Mouse (Mus musculus): ENCODE data around the gene Clec5a. TPM values are rescaled to one million over a fixed set of nuclear protein-coding genes. Genes with fewer than 3 reads are reported as not detected.

The Clec5a gene
- 0.23 and 0.52 TPM in 2 replicates for total RNA-seq (2014; rRNA removed)
- polyA plus RNA-seq (2015; fragmentation: Nextera tagmentation; extraction: Ambion mirVana) = 0.88 and 1.0 TPM in 2 replicates

DNA sequence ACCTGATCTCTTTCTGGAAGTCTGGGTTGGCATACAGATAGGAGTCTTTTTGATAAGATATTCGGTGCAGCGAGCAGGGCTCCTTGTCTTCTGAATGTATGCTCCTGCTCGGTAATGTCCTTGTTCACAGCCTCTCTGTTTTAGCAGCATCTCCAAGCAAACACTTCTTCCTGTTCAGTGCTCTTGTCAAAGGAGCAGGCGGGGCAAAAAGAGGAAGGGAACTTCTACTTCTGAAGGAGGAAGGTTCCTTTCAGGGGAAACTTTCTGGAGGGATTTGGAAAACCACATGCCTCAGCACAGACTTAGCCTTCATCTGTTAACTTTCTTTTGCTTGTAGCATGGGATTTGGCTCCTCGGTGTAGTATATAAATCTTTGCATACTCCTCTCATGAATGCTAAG lies at the start of gene Clec5a:
Clec5a (minus strand) TSS at position 177 of the 400 bp plus-strand sequence.
- Histone ChIP-seq H3K4me2 (ENCODE audit: low read depth) (no peak within 1 kb of the TSS), H3K27me3 (ENCODE audit: insufficient read depth, low read length) (no peaks in the 10 kb centered on the region), H3K4me1 (ENCODE audit: insufficient read depth) (no peaks in the 10 kb centered on the region), H3K9ac (no peak within 1 kb of the TSS), H3K36me3 (ENCODE audit: insufficient read depth) (no peaks in the 10 kb centered on the region), H3K9me3 (ENCODE audit: low read length) (no peaks in the 10 kb centered on the region), H3K27ac (ENCODE audit: low read depth, low read length) (no peak within 1 kb of the TSS), H3K4me3 (ENCODE audit: low read depth, low read length) (no peak within 1 kb of the TSS)
- TF ChIP-seq CTCF (IDR thresholded peaks at IDR 0.05; ENCODE audit: low read depth) = no peak
- ATAC-seq (peak; percentile 36), DNase-seq (no peak)
- WGBS = 87% methylated on average over 5 of the region's 5 CpGs

DNA sequence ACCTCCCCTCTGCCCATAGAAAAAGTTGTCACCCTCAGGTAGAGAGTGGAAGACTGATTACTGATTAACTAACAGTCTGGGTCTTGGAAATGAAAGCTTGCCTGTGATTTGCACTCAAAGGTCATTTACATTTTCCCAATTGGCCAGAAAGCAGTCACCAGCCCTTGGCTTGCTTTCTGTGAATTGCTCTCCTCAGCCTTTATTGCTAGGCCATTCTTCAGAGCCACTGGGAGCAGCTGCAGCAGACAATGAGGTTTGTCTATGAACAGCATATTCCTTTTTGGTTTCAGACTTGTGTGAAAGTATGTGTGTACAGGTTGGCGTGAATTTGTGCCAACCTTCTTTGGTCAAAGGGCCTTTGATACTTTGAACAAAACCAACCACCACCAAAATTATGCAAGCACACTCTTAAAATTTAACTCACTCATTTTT lies 49.0 kb upstream of the Clec5a start:
- H3K27ac ChIP-seq (ENCODE audit: low read depth, low read length) = no peak overlapping the region
- DNase-seq (no peak), ATAC-seq (no peak)
- no peak overlapping the region for H3K9ac ChIP-seq
- TF ChIP-seq CTCF (IDR thresholded peaks at IDR 0.05; ENCODE audit: low read depth) = no peak
- WGBS = 47% methylated on average over 1 of the region's 1 CpGs
- no peak overlapping the region for H3K4me3 ChIP-seq (ENCODE audit: low read depth, low read length)
- no peaks in the 10 kb centered on the region for H3K9me3 ChIP-seq (ENCODE audit: low read length)
- no peaks in the 10 kb centered on the region for H3K4me1 ChIP-seq (ENCODE audit: insufficient read depth)
- H3K4me2 ChIP-seq (ENCODE audit: low read depth) = no peak overlapping the region
- no peaks in the 10 kb centered on the region for H3K36me3 ChIP-seq (ENCODE audit: insufficient read depth)
- no peaks in the 10 kb centered on the region for H3K27me3 ChIP-seq (ENCODE audit: insufficient read depth, low read length)

DNA sequence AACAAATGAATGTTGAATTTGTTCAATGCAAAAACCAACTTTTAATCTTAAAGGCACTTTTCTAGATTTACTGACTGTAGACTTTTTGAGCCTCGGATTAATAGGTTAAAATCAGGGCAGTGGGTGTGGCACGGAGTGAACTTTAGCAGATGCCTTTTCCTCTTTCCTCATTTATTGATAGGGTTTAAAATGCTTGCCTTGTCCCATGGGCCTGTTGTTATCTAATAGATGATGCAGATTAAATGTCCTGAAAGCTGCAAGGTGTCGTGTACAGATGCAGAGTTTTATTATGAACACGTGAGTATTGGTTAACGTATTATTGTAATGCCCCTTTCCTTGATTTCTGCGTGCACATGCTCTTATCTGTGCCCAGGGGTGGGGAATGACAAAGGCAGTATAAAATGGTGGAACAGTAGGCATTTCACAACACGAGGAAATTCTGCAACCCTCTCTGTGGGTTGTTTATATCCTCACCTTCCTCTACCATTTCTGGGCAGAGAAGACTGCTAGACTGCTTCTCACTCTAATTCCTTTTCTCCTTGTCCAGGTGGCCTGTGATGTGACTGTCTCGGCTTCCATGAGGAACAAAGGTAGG lies 42.9 kb upstream of the Clec5a start, which contains the start of gene Mgam:
Mgam (plus strand) TSS at position 426 of the 595 bp plus-strand sequence.
- no peak for TF ChIP-seq CTCF (IDR thresholded peaks at IDR 0.05; ENCODE audit: low read depth)
- WGBS = 87% methylated on average over 8 of the region's 8 CpGs
- ATAC-seq = no peak

DNA sequence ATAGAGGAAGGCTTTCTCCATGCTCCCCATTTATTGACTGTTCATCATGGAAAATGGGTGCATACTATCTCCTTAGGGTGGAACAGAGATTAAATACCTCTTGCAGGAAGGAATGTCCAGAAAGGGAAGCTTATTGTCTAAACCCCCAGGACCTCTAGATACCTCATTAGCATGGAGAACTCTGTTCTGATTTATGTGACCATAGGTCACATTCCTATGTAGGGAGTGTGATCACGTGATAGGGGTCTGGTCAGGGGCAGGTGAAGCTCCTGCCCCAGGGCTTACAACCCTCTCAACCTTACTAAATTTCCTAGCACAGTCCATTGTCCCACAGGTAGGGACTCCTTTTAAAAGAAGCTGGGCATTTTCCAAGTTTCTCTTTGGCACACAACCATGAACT lies 40.5 kb upstream of the Clec5a start:
- 73% methylated on average over 1 of the region's 1 CpGs for WGBS
- ATAC-seq (no peak), DNase-seq (no peak)
- Histone ChIP-seq H3K4me3 (ENCODE audit: low read depth, low read length) (no peak overlapping the region), H3K27ac (ENCODE audit: low read depth, low read length) (no peak overlapping the region), H3K9ac (no peak overlapping the region), H3K9me3 (ENCODE audit: low read length) (no peaks in the 10 kb centered on the region), H3K4me2 (ENCODE audit: low read depth) (no peak overlapping the region), H3K36me3 (ENCODE audit: insufficient read depth) (no peaks in the 10 kb centered on the region), H3K4me1 (ENCODE audit: insufficient read depth) (no peaks in the 10 kb centered on the region), H3K27me3 (ENCODE audit: insufficient read depth, low read length) (no peaks in the 10 kb centered on the region)
- TF ChIP-seq CTCF (IDR thresholded peaks at IDR 0.05; ENCODE audit: low read depth) = no peak

More for the DNA sequence above, 42.9 kb upstream of the Clec5a start, which contains the start of gene Mgam:
- no peak within 1 kb of the TSS for H3K27ac ChIP-seq (ENCODE audit: low read depth, low read length)
- no peaks in the 10 kb centered on the region for H3K27me3 ChIP-seq (ENCODE audit: insufficient read depth, low read length)
- no peak within 1 kb of the TSS for H3K9ac ChIP-seq
- H3K4me1 ChIP-seq (ENCODE audit: insufficient read depth) = no peaks in the 10 kb centered on the region
- H3K36me3 ChIP-seq (ENCODE audit: insufficient read depth) = no peaks in the 10 kb centered on the region
- H3K4me2 ChIP-seq (ENCODE audit: low read depth) = no peak within 1 kb of the TSS
- H3K4me3 ChIP-seq (ENCODE audit: low read depth, low read length) = no peak within 1 kb of the TSS
- DNase-seq = no peak
- H3K9me3 ChIP-seq (ENCODE audit: low read length) = no peaks in the 10 kb centered on the region

DNA sequence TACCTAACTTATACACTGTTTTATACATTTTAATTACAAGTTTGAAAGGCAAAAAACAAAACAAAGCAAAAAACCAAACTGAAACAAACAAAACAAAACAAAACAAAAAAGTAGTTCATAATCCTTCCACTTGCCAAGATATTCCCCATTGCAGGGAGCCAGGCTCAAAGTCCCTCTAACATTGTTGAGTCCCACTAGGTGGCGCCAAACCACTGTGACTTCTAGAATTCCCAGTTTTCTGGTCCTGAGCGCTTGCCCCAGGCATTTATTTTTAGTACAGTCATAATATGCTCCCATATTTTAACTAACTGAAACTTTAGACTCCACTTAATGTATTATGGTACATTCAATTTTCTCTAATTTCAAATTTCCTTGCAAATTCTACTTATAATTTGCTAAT lies 32.3 kb upstream of the Clec5a start:
- ATAC-seq (peak; percentile 85), DNase-seq (peak; percentile 86)
- no peak overlapping the region for H3K4me2 ChIP-seq (ENCODE audit: low read depth)
- no peaks in the 10 kb centered on the region for H3K27me3 ChIP-seq (ENCODE audit: insufficient read depth, low read length)
- WGBS = 11% methylated on average over 2 of the region's 2 CpGs
- H3K36me3 ChIP-seq (ENCODE audit: insufficient read depth) = no peaks in the 10 kb centered on the region
- peak; percentile 81 for TF ChIP-seq CTCF (IDR thresholded peaks at IDR 0.05; ENCODE audit: low read depth)
- H3K27ac ChIP-seq (ENCODE audit: low read depth, low read length) = no peak overlapping the region
- H3K4me3 ChIP-seq (ENCODE audit: low read depth, low read length) = no peak overlapping the region
- H3K9me3 ChIP-seq (ENCODE audit: low read length) = no peaks in the 10 kb centered on the region
- no peaks in the 10 kb centered on the region for H3K4me1 ChIP-seq (ENCODE audit: insufficient read depth)
- H3K9ac ChIP-seq = no peak overlapping the region

DNA sequence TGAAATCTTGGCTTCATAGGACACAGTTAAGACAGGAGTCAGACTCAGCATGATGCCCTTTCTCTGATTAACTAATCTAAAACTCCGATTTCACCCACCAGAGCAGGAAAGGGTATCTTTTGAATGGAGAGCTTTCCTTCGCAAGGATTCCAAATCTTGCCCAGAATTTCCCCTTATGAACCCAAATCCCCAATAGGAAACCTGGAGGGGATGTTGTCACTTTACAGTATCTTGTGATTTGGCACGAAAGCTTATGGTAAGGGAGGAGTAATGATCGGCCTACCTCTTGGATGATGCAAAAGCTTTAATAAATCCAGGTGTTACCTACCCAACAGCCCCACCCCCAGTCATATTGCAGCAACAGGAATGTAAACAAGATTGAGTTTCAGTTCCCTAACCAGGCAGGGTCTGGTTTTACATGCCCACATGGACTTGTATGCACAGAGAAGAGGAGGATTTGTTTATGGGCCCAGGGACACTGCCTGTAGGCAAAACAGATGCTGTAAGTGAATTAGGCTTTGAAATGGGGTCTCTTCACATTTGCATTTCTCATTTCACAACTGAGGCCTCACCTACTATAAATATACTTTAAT lies 27.7 kb upstream of the Clec5a start, which contains the start of gene Tas2r138:
Tas2r138 (minus strand) TSS at position 51 of the 593 bp plus-strand sequence.
- no peak for TF ChIP-seq CTCF (IDR thresholded peaks at IDR 0.05; ENCODE audit: low read depth)
- no peaks in the 10 kb centered on the region for H3K9me3 ChIP-seq (ENCODE audit: low read length)
- H3K27ac ChIP-seq (ENCODE audit: low read depth, low read length) = no peak within 1 kb of the TSS
- H3K9ac ChIP-seq = no peak within 1 kb of the TSS
- no peaks in the 10 kb centered on the region for H3K4me1 ChIP-seq (ENCODE audit: insufficient read depth)
- no peak for ATAC-seq
- DNase-seq = no peak
- H3K27me3 ChIP-seq (ENCODE audit: insufficient read depth, low read length) = no peaks in the 10 kb centered on the region
- WGBS = 91% methylated on average over 4 of the region's 4 CpGs
- H3K4me3 ChIP-seq (ENCODE audit: low read depth, low read length) = no peak within 1 kb of the TSS
- no peaks in the 10 kb centered on the region for H3K36me3 ChIP-seq (ENCODE audit: insufficient read depth)
- no peak within 1 kb of the TSS for H3K4me2 ChIP-seq (ENCODE audit: low read depth)

DNA sequence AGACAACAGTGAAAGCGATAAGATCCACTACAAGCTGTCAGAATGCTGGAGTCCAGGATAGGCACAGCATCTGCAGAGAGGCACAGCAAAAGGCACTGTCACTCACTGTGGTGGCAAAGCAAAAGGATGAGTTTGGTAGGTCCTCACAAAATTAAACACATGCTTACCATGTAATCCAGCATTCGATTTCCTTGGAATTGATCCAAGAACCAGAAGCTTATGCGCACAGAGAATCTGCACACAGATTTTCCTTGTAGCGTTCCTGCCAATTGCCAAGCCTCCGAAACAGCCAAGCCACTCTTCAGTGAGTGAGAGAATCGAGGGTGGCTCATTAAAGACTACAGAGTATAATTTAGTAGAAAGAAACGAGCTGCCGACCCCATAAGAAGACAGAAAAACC lies 24.6 kb upstream of the Clec5a start:
- peak overlapping the region; percentile 15; the same call in 1 of the 2 replicates for H3K27ac ChIP-seq (ENCODE audit: low read depth, low read length)
- H3K36me3 ChIP-seq (ENCODE audit: insufficient read depth) = no peaks in the 10 kb centered on the region
- TF ChIP-seq CTCF (IDR thresholded peaks at IDR 0.05; ENCODE audit: low read depth) = no peak
- 24% methylated on average over 8 of the region's 8 CpGs for WGBS
- H3K4me1 ChIP-seq (ENCODE audit: insufficient read depth) = no peaks in the 10 kb centered on the region
- H3K9me3 ChIP-seq (ENCODE audit: low read length) = no peaks in the 10 kb centered on the region
- H3K4me2 ChIP-seq (ENCODE audit: low read depth) = no peak overlapping the region
- DNase-seq (peak; percentile 77), ATAC-seq (peak; percentile 92)
- no peak overlapping the region for H3K9ac ChIP-seq
- H3K27me3 ChIP-seq (ENCODE audit: insufficient read depth, low read length) = no peaks in the 10 kb centered on the region
- no peak overlapping the region for H3K4me3 ChIP-seq (ENCODE audit: low read depth, low read length)

Measured in forebrain, postnatal 0 days (tissue).